Mouse (Mus musculus) embryonic fibroblast, embryonic 13.5 days (primary cell): ENCODE data around the gene Gm7849.
"Not testable (repeated sequence)": the region's sequence is repeated elsewhere in the genome, so short reads cannot be mapped to it uniquely, and the experiment has no call there.

Experiments
- CTCF ChIP-seq: IDR thresholded peaks from 2 replicates; pipeline ENCODE4 v1.5.1; 2011; ENCODE audit warnings: mild to moderate bottlenecking, control low read depth, low read length, moderate library complexity, borderline replicate concordance; ENCODE audit not compliant: insufficient read depth
- POLR2A ChIP-seq: IDR thresholded peaks from 2 replicates; pipeline ENCODE4 v1.6.1; 2011; ENCODE audit warnings: low read depth, mild to moderate bottlenecking, control low read depth, low read length, moderate library complexity

GRCm38 (mm10) chr8:21456460-21456859 is at the start of gene Gm7849:
- not testable (repeated sequence) for TF ChIP-seq CTCF, POLR2A
